Mouse (Mus musculus) gastrocnemius, postnatal 4 days (tissue): ENCODE measurements at regions not wholly inside any gene's neighbourhood (a gene's known extent, or its start where the extent isn't known, plus 50 kb on each side); places are given as distances from the start of the nearest gene placed in this dataset.

Experiments used
- DNase-seq, 2 experiments: peaks; one replicate each; pipeline ENCODE4 v3.0.0; 2021 to 2022; ENCODE audit warnings: low spot score in 2 of 2, mixed read lengths in 2 of 2

GRCm38 (mm10) chr15:63042367-63042766, 802.6 kb downstream of the Gsdmc2 start:
- no peak for DNase-seq

GRCm38 (mm10) chr15:63036241-63036640, 808.7 kb downstream of the Gsdmc2 start:
- DNase-seq, result peak in 1 of 2 experiments; percentile 41

GRCm38 (mm10) chr15:63020826-63021225, 824.2 kb downstream of the Gsdmc2 start:
- DNase-seq, result peak in 1 of 2 experiments; percentile 21

GRCm38 (mm10) chr15:63017966-63018365, 827.0 kb downstream of the Gsdmc2 start:
- DNase-seq, result peak in 1 of 2 experiments; percentile 12

- peak in 1 of 2 experiments; percentile 9 for DNase-seq
Observed at GRCm38 (mm10) chr15:63006471-63007228, 838.3 kb downstream of the Gsdmc2 start.

GRCm38 (mm10) chr15:62994691-62995090, 850.3 kb downstream of the Gsdmc2 start:
- DNase-seq, result no peak

GRCm38 (mm10) chr15:62986871-62987270, 858.1 kb downstream of the Gsdmc2 start:
- DNase-seq, result no peak

GRCm38 (mm10) chr15:62986147-62986546, 858.8 kb downstream of the Gsdmc2 start:
- DNase-seq, result no peak

- DNase-seq, result no peak
Observed at GRCm38 (mm10) chr15:62970566-62970965, 874.4 kb downstream of the Gsdmc2 start.

- no peak for DNase-seq
Observed at GRCm38 (mm10) chr15:62962681-62963080, 882.3 kb downstream of the Gsdmc2 start.

- DNase-seq, result no peak
Observed at GRCm38 (mm10) chr15:62960623-62961022, 884.4 kb downstream of the Gsdmc2 start.

- no peak for DNase-seq
Observed at GRCm38 (mm10) chr15:62958506-62959330, 886.3 kb downstream of the Gsdmc2 start.

GRCm38 (mm10) chr15:62954889-62955288, 890.1 kb downstream of the Gsdmc2 start:
- no peak for DNase-seq

GRCm38 (mm10) chr15:62954322-62954820, 890.6 kb downstream of the Gsdmc2 start:
- no peak for DNase-seq

- DNase-seq, result no peak
Observed at GRCm38 (mm10) chr15:62953215-62953941, 891.6 kb downstream of the Gsdmc2 start.

GRCm38 (mm10) chr15:62952487-62953214, 892.3 kb downstream of the Gsdmc2 start:
- no peak for DNase-seq

- no peak for DNase-seq
Observed at GRCm38 (mm10) chr15:62939416-62939815, 905.6 kb downstream of the Gsdmc2 start.

GRCm38 (mm10) chr15:62937756-62938155, 907.2 kb downstream of the Gsdmc2 start:
- DNase-seq, result no peak

- peak in 1 of 2 experiments; percentile 34 for DNase-seq
Observed at GRCm38 (mm10) chr15:62934522-62935189, 910.3 kb downstream of the Gsdmc2 start.

- no peak for DNase-seq
Observed at GRCm38 (mm10) chr15:62920520-62920919, 924.5 kb downstream of the Gsdmc2 start.
